Mouse (Mus musculus): ENCODE results near the gene Katnal1.

DNA sequence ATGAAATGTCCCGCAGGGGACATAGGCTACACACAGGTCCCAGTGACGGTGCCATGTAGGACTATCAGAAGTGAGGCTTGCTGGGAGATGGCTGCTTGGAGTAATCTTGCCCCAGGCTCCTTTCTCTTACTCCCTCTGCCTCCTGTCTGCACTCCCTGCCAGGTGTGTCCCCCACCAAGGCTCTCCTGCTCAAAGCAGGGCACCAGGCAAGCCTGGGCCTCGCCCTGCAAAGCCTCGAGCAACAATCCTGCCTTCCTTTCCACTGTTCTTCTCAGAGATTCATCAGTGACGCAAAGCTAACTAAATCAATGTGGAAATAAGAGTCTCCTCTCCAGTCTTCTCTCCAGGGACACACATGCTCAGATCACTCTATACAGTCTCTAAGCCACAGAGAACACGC, 12.3 kb downstream of the Katnal1 start:
- TF ChIP-seq MYOD1 (IDR thresholded peaks at IDR 0.05; ENCODE audit: control insufficient read depth, insufficient read length, low read depth): no peak
- TF ChIP-seq USF1 (IDR thresholded peaks at IDR 0.05; ENCODE audit: low read depth): no peak
- TF ChIP-seq CTCF (IDR thresholded peaks at IDR 0.05; ENCODE audit: control insufficient read depth, insufficient read depth, insufficient read length): no peak
- TF ChIP-seq CEBPB (IDR thresholded peaks at IDR 0.05; ENCODE audit: low read depth): no peak
- no peak for TF ChIP-seq FOSL1 (IDR thresholded peaks at IDR 0.05; ENCODE audit: insufficient read depth, low read length, poor library complexity, severe bottlenecking)
- TF ChIP-seq MAX (IDR thresholded peaks at IDR 0.05): no peak
